Mouse (Mus musculus) bone marrow, adult 2 months (tissue): ENCODE data around the gene Pfkfb2. TPM values are rescaled to one million over a fixed set of nuclear protein-coding genes. Genes with fewer than 3 reads are reported as not detected.

Experiments
- H3K27ac ChIP-seq: fragments of 200-500 bp; 2 replicates; pipeline ENCODE4 v1.5.1; 2012; ENCODE audit warnings: low read depth, mild to moderate bottlenecking, control low read depth, inconsistent platforms, low read length; ENCODE audit not compliant: control insufficient read depth, poor library complexity, insufficient read depth
- H3K4me1 ChIP-seq: fragments of 200-500 bp; 2 replicates; pipeline ENCODE4 v1.6.1; 2011; ENCODE audit warnings: low read length; ENCODE audit not compliant: control insufficient read depth, insufficient read depth
- H3K4me3 ChIP-seq: fragments of 200-500 bp; replicated peaks from 2 replicates; pipeline ENCODE3; 2011; ENCODE audit warnings: mild to moderate bottlenecking, low read depth, low read length, control low read depth; ENCODE audit not compliant: control insufficient read depth
- CTCF ChIP-seq: fragments of 200-500 bp; IDR thresholded peaks from 2 replicates; pipeline ENCODE4 v1.5.1; 2011; ENCODE audit warnings: low read length, control low read depth; ENCODE audit not compliant: control insufficient read depth, insufficient read depth
- POLR2A ChIP-seq: fragments of 200-500 bp; IDR thresholded peaks from 2 replicates; pipeline ENCODE4 v1.6.1; 2011; ENCODE audit warnings: low read depth, mild to moderate bottlenecking, control low read depth, low read length, borderline replicate concordance; ENCODE audit not compliant: control insufficient read depth
- WGBS: fragments of 180-500 bp; shearing (Covaris S2); methylation state at CpG from one replicate; pipeline ENCODE4 v1.1.7; 2018; 5-methylcytosine and 5-hydroxymethylcytosine counted together
- polyA plus RNA-seq: library from polyadenylated mRNA; stranded (reverse); fragments of >200 nt; gene quantifications from 2 replicates; pipeline ENCODE4 v1.2.4, GENCODE M21; 2011; ENCODE audit warnings: low replicate concordance; ENCODE audit not compliant: missing spikeins, insufficient read depth, insufficient read length

Pfkfb2 gene
- polyA plus RNA-seq: 6.9 and 14.5 TPM in 2 replicates

DNA sequence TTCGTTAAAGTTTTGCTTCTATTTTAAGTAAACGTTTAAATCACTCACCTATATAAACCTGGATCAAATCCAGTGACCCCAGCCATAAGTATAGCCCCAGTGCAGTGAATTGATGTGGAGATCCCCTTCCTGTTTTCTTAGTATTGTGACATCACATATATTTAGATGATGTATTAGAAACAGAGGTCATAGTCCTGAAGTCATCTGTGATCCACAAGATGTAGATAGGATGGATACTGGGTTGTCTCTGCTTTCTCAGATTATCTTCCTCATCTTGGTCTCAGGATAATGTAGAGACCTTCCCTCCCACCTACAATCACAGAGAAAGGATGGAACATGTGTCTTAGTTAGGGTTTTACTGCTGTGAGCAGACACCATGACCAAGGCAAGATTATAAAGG lies at the start of gene Pfkfb2:
Gene Pfkfb2 (minus strand): TSS at position 101 of the 400 bp plus-strand sequence.
- Histone ChIP-seq H3K4me3 (no peak within 1 kb of the TSS), H3K27ac (no peak within 1 kb of the TSS), H3K4me1 (no peaks in the 10 kb centered on the region; the same call in 1 of the 2 replicates)
- 69% methylated on average over 2 of the region's 2 CpGs for WGBS
- TF ChIP-seq CTCF (no peak), POLR2A (no peak)

DNA sequence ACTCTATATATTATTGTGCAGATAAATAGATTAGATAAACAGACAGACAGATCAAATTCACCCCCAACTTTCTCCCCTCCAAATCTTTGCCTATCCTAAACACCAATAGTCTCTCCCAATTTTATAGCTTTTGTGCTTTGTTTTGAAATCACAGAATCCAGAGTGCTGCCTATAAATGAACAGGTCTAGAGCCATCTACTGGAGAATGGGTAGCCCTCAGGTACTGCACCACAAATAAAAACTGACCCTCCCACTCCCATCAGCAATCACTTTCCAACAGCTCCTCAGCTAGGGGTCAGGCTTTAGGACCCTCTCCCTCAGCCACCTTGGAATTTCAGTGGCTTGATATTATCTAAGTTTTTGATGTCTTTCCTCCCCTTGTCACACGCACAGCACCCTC lies 47.6 kb upstream of the Pfkfb2 start:
- Histone ChIP-seq H3K27ac (no peak overlapping the region), H3K4me1 (no peaks in the 10 kb centered on the region; the same call in 1 of the 2 replicates), H3K4me3 (no peak overlapping the region)
- TF ChIP-seq CTCF (no peak), POLR2A (no peak)
- WGBS: 88% methylated on average over 1 of the region's 1 CpGs

DNA sequence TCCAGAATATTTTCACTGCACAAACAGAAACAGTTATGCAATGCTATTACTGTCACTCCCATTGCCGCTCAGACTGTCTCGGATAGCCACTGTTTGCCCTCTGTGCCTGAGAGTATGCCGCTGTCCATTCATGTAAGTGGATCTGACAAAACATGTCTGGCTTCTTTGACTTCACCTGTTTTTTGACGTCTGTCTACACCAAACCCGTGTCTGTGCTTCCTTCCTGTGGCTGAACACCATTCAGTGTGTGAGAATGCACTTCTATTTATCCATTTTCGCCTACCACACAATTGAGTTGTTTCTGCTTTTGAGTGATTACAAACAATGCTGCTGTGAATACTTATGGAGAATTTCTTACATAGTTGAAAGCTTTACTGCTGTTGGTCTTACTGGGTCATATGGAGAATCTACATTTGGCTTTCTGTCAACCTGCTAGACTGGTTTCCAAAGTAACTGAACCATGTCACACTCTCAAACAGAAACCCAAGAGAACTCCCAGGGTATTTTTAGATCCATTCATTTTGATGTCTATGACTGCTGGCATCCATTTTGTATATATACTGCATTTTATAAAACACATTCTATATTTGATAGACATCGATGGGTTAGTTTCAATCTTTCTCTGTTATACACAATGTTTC lies 46.8 kb upstream of the Pfkfb2 start:
- no peak for TF ChIP-seq CTCF
- TF ChIP-seq POLR2A: no peak
- Histone ChIP-seq H3K4me3 (no peak overlapping the region), H3K27ac (no peak overlapping the region), H3K4me1 (no peaks in the 10 kb centered on the region; the same call in 1 of the 2 replicates)
- WGBS: 59% methylated on average over 7 of the region's 7 CpGs

DNA sequence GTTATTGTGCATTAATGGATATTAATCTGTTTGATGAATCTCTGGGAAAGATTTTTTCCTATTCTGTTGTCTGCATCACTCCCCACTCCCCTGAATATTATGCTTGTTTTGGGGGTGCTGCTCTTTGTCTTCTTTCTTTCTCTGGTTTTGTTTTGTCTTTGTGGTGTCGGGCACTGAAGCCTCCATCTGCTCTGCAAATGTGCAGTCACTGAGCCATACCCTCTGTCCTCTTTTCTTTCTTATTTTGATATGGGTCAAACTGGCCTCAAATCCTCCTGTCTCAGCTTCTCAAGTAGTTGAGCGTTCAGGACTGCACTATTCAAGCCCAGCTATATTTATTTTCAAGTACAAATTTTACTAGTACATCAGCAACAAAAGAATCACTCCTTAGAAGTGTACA lies 46.2 kb upstream of the Pfkfb2 start:
- no peak overlapping the region for H3K4me3 ChIP-seq
- no peaks in the 10 kb centered on the region; the same call in 1 of the 2 replicates for H3K4me1 ChIP-seq
- TF ChIP-seq CTCF: no peak
- TF ChIP-seq POLR2A: no peak
- WGBS: 78% methylated on average over 2 of the region's 2 CpGs
- no peak overlapping the region for H3K27ac ChIP-seq

DNA sequence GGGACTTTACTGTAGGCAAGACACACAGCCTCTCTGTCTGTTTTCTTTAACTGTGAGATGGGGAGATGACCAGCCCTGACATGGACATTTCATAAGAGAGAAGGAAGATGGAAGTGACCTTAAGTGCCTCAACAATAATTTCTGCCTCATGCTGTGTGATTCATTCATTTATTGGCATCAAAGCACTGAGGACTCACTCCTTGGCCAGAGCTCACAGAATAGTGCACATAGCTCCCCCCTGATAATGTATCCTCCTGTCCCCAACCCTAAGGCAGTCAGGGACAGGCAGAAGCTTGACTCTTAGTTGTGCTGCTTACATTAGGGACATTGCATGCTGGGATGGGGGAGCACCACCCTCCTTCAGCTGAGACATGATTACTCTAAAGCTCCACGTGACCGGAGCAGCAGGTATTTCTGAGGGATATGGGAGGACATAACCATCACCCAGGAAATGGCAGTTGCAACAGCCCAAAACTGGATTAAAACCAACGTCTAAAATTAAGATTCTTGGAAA lies 42.0 kb upstream of the Pfkfb2 start:
- Histone ChIP-seq H3K4me1 (no peaks in the 10 kb centered on the region; the same call in 1 of the 2 replicates), H3K27ac (no peak overlapping the region), H3K4me3 (no peak overlapping the region)
- 67% methylated on average over 3 of the region's 3 CpGs for WGBS
- TF ChIP-seq POLR2A: no peak
- no peak for TF ChIP-seq CTCF

DNA sequence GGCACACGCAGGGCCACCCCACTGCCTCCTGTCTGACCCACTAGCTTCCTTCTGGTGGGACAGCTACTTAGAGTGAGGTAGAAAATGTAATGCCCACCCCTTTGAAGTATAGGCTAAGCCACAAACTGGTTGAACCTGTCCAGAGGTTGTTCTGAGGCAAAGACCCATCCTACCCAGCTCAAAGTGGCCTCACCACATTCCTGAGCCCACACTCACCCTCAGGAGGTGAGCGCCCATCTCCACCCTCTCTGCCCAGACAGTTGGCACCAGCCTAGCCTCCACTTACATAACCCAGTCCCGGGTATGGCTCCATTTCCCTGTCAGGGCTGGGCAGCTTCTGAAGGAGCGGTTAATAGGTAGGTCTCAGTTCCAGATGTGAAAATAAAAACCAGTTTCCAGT lies 41.4 kb upstream of the Pfkfb2 start:
- H3K4me3 ChIP-seq: no peak overlapping the region
- no peak overlapping the region for H3K27ac ChIP-seq
- H3K4me1 ChIP-seq: no peaks in the 10 kb centered on the region
- 85% methylated on average over 4 of the region's 4 CpGs for WGBS
- TF ChIP-seq POLR2A: no peak
- no peak for TF ChIP-seq CTCF

DNA sequence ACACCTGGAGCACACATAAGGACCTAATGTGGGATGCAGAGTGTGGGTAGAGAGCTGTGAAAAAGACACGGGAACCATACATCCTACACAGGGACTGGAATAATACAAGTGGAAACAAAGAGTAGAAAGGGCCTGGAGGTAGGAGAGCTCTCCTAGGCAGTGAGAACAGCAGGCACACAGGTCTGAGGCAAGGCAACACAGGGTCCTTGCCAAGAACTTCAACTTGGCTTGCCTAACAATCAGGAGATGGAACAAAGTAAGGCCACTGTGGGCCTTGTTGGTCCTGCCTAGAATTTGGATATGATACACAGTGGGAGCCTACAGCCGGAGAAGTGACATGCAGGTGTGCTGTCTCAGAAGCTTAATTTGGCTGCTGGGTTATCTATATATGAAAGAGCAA lies 40.9 kb upstream of the Pfkfb2 start:
- Histone ChIP-seq H3K4me1 (no peaks in the 10 kb centered on the region), H3K27ac (no peak overlapping the region), H3K4me3 (no peak overlapping the region)
- 90% methylated on average over 2 of the region's 2 CpGs for WGBS
- TF ChIP-seq POLR2A: no peak
- no peak for TF ChIP-seq CTCF

DNA sequence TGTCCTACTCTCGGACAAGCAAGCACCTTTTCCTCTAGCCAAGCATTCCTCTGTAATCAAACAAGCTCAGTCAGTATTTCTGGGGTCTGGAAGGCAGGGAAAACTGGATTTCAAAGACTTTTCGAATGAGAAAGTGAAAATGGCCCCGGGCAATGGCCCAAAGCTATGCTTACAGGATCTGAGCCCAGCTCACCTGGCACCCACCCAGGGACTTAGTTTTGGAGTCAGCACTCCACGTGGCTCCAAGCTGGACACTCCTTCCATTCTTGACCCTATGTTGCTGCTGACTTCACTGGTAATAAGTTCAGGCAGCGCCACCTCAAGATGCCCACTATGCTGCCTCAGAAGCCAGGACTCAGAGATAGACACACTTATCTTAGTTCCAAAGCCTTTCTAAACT lies 38.0 kb upstream of the Pfkfb2 start:
- no peak for TF ChIP-seq CTCF
- no peak for TF ChIP-seq POLR2A
- H3K4me3 ChIP-seq: no peak overlapping the region
- no peak overlapping the region for H3K27ac ChIP-seq
- 79% methylated on average over 5 of the region's 5 CpGs for WGBS
- H3K4me1 ChIP-seq: no peaks in the 10 kb centered on the region

DNA sequence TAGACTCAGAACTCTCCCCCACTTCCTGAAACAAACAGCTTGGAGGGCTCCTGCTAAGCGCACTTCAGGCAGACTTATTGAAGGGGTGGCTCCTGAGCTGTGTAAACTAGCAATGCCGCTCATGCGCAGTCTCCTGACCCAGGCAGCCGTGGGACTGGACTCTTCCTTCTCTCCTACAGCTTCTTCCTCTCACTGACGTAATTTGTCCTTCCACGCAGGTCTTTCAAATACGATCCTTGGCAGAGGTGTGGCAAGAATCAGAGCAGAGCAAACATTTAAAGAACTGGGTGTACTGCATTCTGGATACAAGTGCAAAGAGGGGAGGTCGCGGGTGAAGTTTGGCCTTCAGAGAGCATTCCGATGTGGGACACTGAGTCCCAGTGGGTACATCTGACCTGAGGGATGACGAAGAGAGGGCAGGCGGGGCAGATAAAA lies 35.0 kb upstream of the Pfkfb2 start:
- TF ChIP-seq POLR2A (no peak), CTCF (no peak)
- Histone ChIP-seq H3K4me3 (no peak overlapping the region), H3K4me1 (no peaks in the 10 kb centered on the region), H3K27ac (no peak overlapping the region)
- WGBS: 56% methylated on average over 12 of the region's 12 CpGs
